Mouse (Mus musculus): ENCODE results near the gene Col8a1.

The Col8a1 gene

DNA sequence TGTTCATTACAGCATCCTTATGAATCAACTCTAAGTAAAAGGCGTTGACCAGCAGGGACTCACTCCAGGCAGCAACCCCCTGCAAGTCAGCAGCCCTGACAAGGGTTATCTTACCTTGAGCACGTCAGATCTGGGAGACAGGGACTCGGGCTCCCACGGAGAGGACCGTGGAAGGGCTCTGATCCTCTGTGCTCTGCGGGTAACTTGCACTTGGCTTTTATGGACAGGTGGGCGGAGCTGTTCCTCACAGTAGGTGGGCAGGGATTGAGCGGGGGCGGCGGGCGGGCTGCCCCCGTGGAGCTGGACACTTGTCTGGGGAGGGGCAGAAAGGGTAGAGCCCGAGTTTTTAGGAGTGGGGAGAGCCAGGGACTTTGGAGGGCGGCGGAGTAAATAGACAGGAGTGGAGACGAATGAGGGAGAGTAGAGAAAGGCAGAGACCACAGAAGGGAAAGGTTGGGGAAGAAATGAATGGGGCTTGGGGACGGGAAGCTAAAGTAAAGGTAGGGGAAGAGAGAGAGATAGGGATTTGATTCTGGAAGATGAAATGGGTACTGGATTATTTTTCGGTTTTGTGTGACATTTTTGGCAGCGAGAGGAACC lies at the start of gene Col8a1:
Gene Col8a1 (minus strand): TSS at position 212 of the 600 bp plus-strand sequence.
- in situ Hi-C loops (cut with MboI, MseI), result no loop called here

DNA sequence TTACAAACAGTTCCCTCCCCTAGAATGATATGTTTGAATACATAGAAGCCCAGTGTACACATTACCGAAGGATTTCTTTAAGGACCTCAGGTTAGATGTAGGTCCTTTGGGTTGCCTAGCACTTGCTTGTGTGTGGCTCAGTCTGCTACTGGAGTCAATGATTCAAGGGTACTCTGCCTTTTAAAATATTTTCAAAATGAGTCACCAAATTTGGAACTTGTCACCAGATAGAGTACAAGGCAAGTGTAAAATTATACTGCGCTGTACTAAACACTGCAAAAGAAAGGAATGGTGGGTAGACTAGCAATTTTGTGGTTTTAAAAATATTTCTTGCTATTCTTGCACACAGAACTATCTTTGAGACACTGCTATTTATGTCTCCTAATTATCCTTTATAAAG lies 47.3 kb upstream of the Col8a1 start:
- in situ Hi-C loops (cut with MboI, MseI), result no loop called here

GRCm38 (mm10) chr16:57796321-57796720 lies 41.8 kb upstream of the Col8a1 start:
- in situ Hi-C loops (cut with MboI, MseI), result loop anchor here (10.0 kb wide), 1 partner anchor 1322 kb away; the partner anchor contains the start of gene Abi3bp

DNA sequence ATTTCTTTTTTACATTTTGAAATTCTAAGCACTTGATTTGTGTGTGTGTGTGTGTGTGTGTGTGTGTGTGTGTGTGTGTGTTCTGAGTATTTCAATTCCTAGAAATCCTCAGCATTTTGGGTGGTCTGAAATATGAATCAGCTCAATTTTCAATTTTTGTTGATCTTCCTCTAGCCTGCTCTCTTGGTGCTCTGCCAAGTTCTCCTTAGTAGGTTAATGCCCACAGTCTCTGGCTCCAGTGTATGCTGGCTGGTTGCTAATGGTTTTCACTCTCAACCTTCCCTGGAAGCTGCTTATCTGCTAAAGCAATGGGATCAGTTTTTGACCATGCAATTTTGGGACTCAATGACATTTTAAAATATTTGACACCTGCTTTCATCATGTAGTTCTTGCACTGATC lies 24.5 kb upstream of the Col8a1 start:
- in situ Hi-C loops (cut with MboI, MseI), result no loop called here

DNA sequence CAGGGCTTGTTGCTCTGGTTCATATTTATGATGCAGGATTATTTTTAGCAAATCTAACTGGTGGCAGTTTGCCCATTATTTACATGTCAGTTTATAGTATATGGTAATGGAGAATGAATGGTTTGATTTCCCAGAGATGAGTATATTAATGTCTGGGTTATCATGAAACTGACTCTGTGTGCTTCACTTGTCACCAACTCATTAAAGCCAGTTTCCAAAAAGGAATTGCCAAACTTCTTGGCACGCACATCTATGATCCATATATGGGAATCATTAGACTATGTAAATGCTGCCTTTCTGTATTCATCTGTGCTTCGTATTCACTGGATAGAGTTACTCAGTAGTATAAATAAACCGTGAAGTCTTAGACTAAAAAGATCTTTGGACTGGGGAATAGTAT lies 11.1 kb upstream of the Col8a1 start:
- in situ Hi-C loops (cut with MboI, MseI), result no loop called here

DNA sequence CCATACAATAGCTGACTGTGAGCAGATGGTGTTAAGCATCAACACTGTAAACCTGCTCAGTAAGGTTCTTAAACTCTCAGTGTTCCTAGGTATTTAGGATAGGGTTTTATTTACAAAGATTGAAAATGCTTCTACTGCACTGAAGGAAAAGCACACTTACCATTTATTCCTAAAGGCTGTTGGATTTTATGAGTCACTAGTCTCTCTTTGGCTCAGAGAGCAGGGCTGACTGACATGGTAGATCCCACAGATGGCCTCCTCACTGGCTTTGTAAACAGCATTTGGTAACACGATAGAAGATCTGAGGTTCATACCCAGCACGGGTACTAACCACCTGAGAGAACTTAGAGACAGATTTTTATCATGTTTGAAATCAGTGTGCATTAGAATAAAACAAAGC lies 5.3 kb upstream of the Col8a1 start:
- in situ Hi-C loops (cut with MboI, MseI), result no loop called here

GRCm38 (mm10) chr16:57755708-57756107 lies 1.2 kb upstream of the Col8a1 start:
- in situ Hi-C loops (cut with MboI, MseI), result no loop called here

DNA sequence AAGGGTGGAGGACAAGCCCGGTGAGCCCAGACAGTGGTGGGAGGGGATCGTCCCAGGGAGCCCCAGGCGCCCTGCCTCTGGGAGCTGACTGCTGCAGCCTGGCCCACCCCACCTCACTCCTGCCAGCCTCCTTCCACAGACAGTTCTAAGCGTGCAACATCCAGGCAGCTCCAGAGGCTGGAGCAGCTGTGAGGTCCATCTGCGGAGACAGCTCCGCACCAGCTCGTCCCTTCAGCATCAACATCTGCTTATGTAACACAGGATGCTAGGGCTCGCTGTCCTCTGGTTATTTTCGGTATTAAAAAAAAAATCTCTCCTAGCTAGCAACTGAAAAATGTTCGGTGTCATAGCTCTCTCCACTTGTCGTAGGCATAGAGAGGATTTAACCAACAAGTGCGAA lies 704 bp upstream of the Col8a1 start:
- in situ Hi-C loops (cut with MboI, MseI), result no loop called here

DNA sequence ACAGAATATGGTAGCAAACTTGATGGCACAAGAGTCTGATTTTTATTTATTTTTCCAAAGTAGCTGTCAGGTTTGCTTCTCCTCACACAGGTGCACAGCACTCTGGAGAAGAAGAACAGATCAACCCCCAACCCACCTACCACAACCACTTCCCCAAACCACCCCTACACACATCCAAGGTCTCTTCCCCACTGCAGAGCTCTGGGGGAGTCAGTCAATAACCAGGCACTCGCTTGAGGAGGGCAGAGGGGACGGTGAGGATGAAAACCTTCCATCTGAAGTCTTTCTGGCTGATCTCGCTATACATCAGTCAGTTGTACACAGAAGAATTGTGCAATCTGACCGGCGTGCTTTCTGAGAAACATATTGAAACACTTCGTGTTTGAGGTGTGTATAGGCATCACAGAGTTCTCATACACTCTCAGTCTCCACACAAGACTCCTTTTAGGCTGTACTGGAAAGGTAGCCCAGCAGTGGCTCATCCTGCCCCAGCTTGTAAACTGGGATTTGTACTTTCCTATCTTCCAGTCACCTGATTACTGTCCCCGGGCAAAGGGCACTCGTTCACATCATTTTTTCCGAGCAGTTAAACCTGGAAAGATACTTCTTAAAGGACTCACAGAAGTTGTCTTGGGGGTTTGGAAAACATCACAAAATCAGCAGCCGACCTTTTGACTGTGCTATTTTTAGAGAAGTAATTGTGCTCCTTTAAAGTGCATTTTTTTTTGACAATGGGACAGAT lies 827 bp downstream of the Col8a1 start:
- in situ Hi-C loops (cut with MboI, MseI), result no loop called here

GRCm38 (mm10) chr16:57750549-57750948 lies 4.0 kb downstream of the Col8a1 start:
- in situ Hi-C loops (cut with MboI, MseI), result no loop called here

DNA sequence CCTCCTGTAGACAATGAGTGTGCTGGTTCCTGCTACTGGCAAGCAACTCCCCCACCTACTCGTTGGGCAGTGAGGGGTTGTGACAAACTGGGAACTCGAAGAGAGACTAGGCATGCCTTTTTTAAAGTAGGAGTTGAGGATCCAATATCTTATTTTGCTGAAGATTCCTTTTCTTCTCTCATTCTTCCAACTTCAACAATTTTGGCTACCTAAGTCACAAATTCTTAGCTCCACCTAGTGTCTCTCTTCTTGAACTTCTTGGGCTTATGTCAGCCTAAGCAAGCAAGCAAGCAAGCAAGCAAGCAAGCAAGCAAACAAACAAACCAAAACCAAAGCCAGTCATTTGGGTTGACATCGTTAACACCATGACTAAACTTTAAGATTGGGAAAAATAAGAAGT lies 6.4 kb downstream of the Col8a1 start:
- in situ Hi-C loops (cut with MboI, MseI), result no loop called here

GRCm38 (mm10) chr16:57747357-57748056 lies 7.0 kb downstream of the Col8a1 start:
- in situ Hi-C loops (cut with MboI, MseI), result no loop called here

- in situ Hi-C loops (cut with MboI, MseI), result no loop called here
These were observed 14.4 kb downstream of the Col8a1 start for GRCm38 (mm10) chr16:57740169-57740568.

GRCm38 (mm10) chr16:57734942-57735341 lies 19.6 kb downstream of the Col8a1 start:
- in situ Hi-C loops (cut with MboI, MseI), result no loop called here

- in situ Hi-C loops (cut with MboI, MseI), result no loop called here
These were observed 21.0 kb downstream of the Col8a1 start for GRCm38 (mm10) chr16:57733545-57733944.

DNA sequence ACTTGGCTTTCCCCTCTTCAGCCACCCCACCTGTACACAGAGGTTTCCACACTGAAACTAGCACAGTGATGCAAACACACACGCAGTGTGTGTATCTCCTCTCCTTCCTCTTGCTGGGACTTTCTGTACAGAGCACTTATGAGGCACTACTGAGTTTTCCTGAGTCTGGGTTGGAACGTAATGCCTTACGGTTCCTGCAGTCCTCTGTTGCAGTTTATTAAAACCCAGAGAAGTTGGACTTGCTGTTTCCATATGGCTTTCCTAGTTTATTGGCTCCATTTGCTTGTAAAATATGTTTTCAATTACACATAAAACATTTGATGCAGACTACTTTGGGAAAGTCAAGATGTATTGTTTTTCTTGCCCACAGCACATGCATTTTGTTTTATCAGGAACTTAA lies 21.4 kb downstream of the Col8a1 start:
- in situ Hi-C loops (cut with MboI, MseI), result no loop called here

- in situ Hi-C loops (cut with MboI, MseI), result loop anchor here (25.0 kb wide), 1 partner anchor 1112 kb away; the partner anchor contains the start of gene Olfr175-ps1
These were observed 29.6 kb downstream of the Col8a1 start for GRCm38 (mm10) chr16:57724978-57725377.

- in situ Hi-C loops (cut with MboI, MseI), result loop anchor here (25.0 kb wide), 1 partner anchor 1118 kb away; the partner anchor contains the start of gene Olfr175-ps1
These were observed 35.6 kb downstream of the Col8a1 start for GRCm38 (mm10) chr16:57718982-57719381.

DNA sequence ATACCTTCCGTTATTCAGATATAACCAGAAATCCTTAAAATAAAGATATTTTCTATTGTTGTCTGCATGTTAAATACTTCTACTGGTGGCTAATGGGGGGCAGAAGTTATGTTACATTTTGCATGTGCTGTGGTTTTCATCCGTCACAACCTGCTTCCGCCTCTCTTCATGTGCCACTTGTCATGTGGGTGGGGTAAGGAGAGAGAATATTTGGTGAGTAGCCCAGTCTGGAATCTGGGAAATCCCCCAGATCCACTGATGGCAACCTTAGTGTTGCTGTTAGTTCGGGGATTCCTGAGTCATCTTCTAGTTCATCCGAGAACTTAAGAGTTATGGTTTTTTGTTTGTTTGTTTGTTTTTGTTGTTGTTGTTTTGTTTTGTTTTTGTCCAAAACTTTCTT lies 55.8 kb downstream of the Col8a1 start:
- in situ Hi-C loops (cut with MboI, MseI), result no loop called here

DNA sequence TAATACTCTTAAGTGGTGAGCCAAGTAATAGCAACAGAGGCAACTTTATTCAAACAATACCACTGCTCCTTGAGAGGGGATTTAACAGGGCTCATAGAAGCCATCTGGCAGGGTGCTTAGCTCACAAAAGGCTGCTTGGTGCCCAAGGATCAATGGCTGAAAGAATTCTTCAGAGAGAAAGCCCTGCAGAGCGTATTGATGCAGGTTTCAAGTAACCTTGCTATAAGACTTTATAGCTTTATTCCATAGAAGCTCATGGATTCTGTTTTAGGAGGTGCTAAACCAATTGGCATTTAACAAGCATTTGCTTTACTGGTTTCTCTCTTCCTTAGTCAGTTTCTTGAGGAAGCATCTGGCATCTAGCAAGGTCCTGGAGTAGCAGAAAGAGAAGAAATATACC lies 59.8 kb downstream of the Col8a1 start:
- in situ Hi-C loops (cut with MboI, MseI), result no loop called here

- in situ Hi-C loops (cut with MboI, MseI), result no loop called here
These were observed 60.5 kb downstream of the Col8a1 start for GRCm38 (mm10) chr16:57693906-57694522.

- in situ Hi-C loops (cut with MboI, MseI), result no loop called here
These were observed 68.6 kb downstream of the Col8a1 start for GRCm38 (mm10) chr16:57685790-57686399.

Measured in regulatory T cell (primary cell).